Mouse (Mus musculus): ENCODE measurements at regions not wholly inside any gene's neighbourhood (a gene's known extent, or its start where the extent isn't known, plus 50 kb on each side); places are given as distances from the start of the nearest gene placed in this dataset.

- DNase-seq = no peak
Observed at GRCm38 (mm10) chr4:119018573-119018972, 57.2 kb downstream of the Lao1 start.

- no peak for DNase-seq
Observed at GRCm38 (mm10) chr4:119019013-119019781, 57.8 kb downstream of the Lao1 start.

- no peak for DNase-seq
Observed at GRCm38 (mm10) chr4:119022338-119022737, 61.0 kb downstream of the Lao1 start.

GRCm38 (mm10) chr4:119026237-119026861, 65.0 kb downstream of the Lao1 start:
- DNase-seq = no peak

- DNase-seq = peak; percentile 36
Observed at GRCm38 (mm10) chr4:119028208-119028821, 66.9 kb downstream of the Lao1 start.

- DNase-seq = no peak
Observed at GRCm38 (mm10) chr4:119029091-119029490, 67.7 kb downstream of the Lao1 start.

- DNase-seq = no peak
Observed at GRCm38 (mm10) chr4:119029735-119030134, 68.4 kb downstream of the Lao1 start.

- no peak for DNase-seq
Observed at GRCm38 (mm10) chr4:119030865-119031264, 69.5 kb downstream of the Lao1 start.

- no peak for DNase-seq
Observed at GRCm38 (mm10) chr4:119033006-119033405, 71.6 kb downstream of the Lao1 start.

- no peak for DNase-seq
Observed at GRCm38 (mm10) chr4:119036582-119036981, 71.9 kb upstream of the Slc2a1 start.

GRCm38 (mm10) chr4:119040041-119040440, 68.5 kb upstream of the Slc2a1 start:
- no peak for DNase-seq

- peak; percentile 24 for DNase-seq
Observed at GRCm38 (mm10) chr4:119041616-119042015, 66.9 kb upstream of the Slc2a1 start.

GRCm38 (mm10) chr4:119044005-119044677, 64.4 kb upstream of the Slc2a1 start:
- no peak for DNase-seq

GRCm38 (mm10) chr4:119044836-119045235, 63.7 kb upstream of the Slc2a1 start:
- no peak for DNase-seq

GRCm38 (mm10) chr4:119050867-119051353, 57.6 kb upstream of the Slc2a1 start:
- DNase-seq = no peak

- DNase-seq = no peak
Observed at GRCm38 (mm10) chr4:119052537-119052936, 56.0 kb upstream of the Slc2a1 start.

- no peak for DNase-seq
Observed at GRCm38 (mm10) chr4:119053241-119053640, 55.3 kb upstream of the Slc2a1 start.

- DNase-seq = no peak
Observed at GRCm38 (mm10) chr4:119053680-119054079, 54.8 kb upstream of the Slc2a1 start.

GRCm38 (mm10) chr4:119054129-119054528, 54.4 kb upstream of the Slc2a1 start:
- no peak for DNase-seq

- no peak for DNase-seq
Observed at GRCm38 (mm10) chr4:119057191-119057590, 51.3 kb upstream of the Slc2a1 start.

- DNase-seq = no peak
Observed at GRCm38 (mm10) chr4:119057826-119058225, 50.7 kb upstream of the Slc2a1 start.

Measured in adrenal gland, postnatal 10 days (tissue).